Mouse (Mus musculus) lung, postnatal 0 days (tissue): ENCODE measurements around the gene Pla2g3. TPM values are rescaled to one million over a fixed set of nuclear protein-coding genes. Genes with fewer than 3 reads are reported as not detected.

Experiments
- ATAC-seq: fragments of 200-750 bp; cut with Nextera tagmentation; 2 replicates; pipeline ENCODE4 v1.8.0; 2017; ENCODE audit warnings: moderate library complexity
- DNase-seq: peaks from one replicate; pipeline ENCODE4 v3.0.0-alpha.2; 2016; ENCODE audit warnings: low spot score
- H3K27ac ChIP-seq: fragments of 300-500 bp; sonication (generic); 2 replicates; pipeline ENCODE4 v1.5.1; 2014; ENCODE audit warnings: antibody characterized with exemption, mild to moderate bottlenecking, low read length, mixed read lengths
- H3K27me3 ChIP-seq: fragments of 300-500 bp; sonication (generic); replicated peaks from 2 replicates; pipeline ENCODE4 v1.6.1; 2014; ENCODE audit warnings: low read length, mixed read lengths; ENCODE audit not compliant: insufficient read depth
- H3K36me3 ChIP-seq: fragments of 300-500 bp; sonication (generic); 2 replicates; pipeline ENCODE4 v1.6.1; 2014; ENCODE audit warnings: low read length, mixed read lengths; ENCODE audit not compliant: insufficient read depth
- H3K4me1 ChIP-seq: fragments of 300-500 bp; sonication (generic); 2 replicates; pipeline ENCODE4 v1.6.1; 2014; ENCODE audit warnings: antibody characterized with exemption, low read depth, low read length, mixed read lengths; ENCODE audit not compliant: insufficient read depth
- H3K4me2 ChIP-seq: fragments of 300-500 bp; sonication (generic); replicated peaks from 2 replicates; pipeline ENCODE4 v1.6.1; 2014; ENCODE audit warnings: low read depth, mild to moderate bottlenecking, low read length, moderate library complexity, mixed read lengths
- H3K4me3 ChIP-seq: fragments of 300-500 bp; sonication (generic); 2 replicates; pipeline ENCODE4 v1.5.1; 2014; ENCODE audit warnings: low read depth, low read length
- H3K9ac ChIP-seq: fragments of 300-500 bp; sonication (generic); replicated peaks from 2 replicates; pipeline ENCODE4 v1.6.1; 2014; ENCODE audit warnings: low read depth, mild to moderate bottlenecking
- H3K9me3 ChIP-seq: fragments of 300-500 bp; sonication (generic); 2 replicates; pipeline ENCODE4 v1.6.1; 2016; ENCODE audit warnings: low read length, mixed read lengths
- CTCF ChIP-seq: IDR thresholded peaks from 2 replicates; pipeline ENCODE4 v1.5.1; 2016; ENCODE audit warnings: antibody characterized with exemption, mild to moderate bottlenecking
- EP300 ChIP-seq: IDR thresholded peaks from 2 replicates; pipeline ENCODE4 v1.6.1; 2016; ENCODE audit warnings: antibody characterized with exemption, mild to moderate bottlenecking, control low read depth
- WGBS: fragments of 180-500 bp; shearing (Covaris S2); extraction: QIAGEN DNeasy Blood & Tissue Kit; methylation state at CpG from one replicate; pipeline ENCODE4 v1.1.7; 2014; 5-methylcytosine and 5-hydroxymethylcytosine counted together
- polyA plus RNA-seq: library from polyadenylated mRNA; unstranded; fragments of >200 nt; fragmentation: Nextera tagmentation; extraction: Ambion mirVana; gene quantifications from 2 replicates; pipeline ENCODE4 v1.2.1, GENCODE M21; 2015

The Pla2g3 gene
- polyA plus RNA-seq, 1 experiment from 2014 or later: 0.29 TPM

DNA sequence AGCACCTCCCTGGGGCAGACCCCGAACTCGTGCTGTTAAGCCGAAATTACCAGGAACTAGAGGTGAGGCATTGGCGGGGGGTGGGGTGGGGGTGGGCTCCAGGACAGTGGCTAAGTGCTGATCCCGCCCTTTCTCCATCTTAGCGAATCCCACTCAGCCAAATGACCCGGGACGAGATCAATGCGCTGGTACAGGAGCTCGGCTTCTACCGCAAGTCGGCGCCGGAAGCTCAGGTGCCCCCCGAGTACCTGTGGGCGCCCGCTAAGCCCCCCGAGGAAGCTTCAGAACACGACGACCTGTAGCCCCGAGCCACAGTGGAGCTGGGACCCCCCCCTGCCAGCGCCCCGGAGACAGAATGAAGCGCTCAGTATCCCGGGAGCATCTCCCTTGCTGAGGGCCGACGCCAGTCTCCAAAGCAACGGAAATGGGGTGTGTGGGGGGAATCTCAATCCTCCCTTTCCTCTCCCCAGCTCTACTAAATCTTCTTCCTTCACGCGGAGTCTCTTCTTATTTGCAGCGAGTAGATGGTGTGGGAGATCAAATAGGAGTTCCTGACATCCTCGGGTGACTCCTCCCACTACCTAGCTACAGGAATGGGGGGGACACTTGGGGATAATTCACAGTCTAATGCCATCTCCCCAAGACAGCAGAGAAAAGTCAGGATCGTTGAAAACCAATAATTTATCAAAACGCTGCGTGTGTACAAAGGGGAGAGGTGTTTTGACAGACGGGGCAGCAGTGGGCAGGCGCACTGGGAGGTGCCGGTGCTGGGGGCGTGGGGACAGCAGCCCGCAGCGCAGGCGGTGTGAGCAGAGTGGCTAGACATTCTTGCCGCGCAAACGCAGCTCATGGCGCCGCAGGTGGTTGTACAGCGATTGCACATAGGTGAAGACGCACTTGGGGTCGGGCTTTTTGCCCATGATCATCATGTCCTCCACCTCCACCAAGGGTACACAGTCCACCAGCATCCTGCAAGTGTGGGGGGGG, 29.1 kb downstream of the Pla2g3 start:
- ATAC-seq (peak; percentile 46), DNase-seq (peak; percentile 52)
- H3K4me2 ChIP-seq: peak overlapping the region; percentile 50
- H3K4me3 ChIP-seq: peak overlapping the region; percentile 22
- WGBS: 2% methylated on average over 49 of the region's 50 CpGs
- TF ChIP-seq CTCF (no peak; the same call in 1 of the 2 replicates), EP300 (no peak)
- no peak overlapping the region for H3K27ac ChIP-seq
- 0 out of 2 replicates have a peak, but pooled peaks cover 2% of the 10 kb centered on the region for H3K27me3 ChIP-seq
- H3K4me1 ChIP-seq: no peaks in the 10 kb centered on the region
- H3K9ac ChIP-seq: no peak overlapping the region
- H3K9me3 ChIP-seq: no peaks in the 10 kb centered on the region
- H3K36me3 ChIP-seq: peaks cover 9% of the 10 kb centered on the region; the same call in 1 of the 2 replicates

DNA sequence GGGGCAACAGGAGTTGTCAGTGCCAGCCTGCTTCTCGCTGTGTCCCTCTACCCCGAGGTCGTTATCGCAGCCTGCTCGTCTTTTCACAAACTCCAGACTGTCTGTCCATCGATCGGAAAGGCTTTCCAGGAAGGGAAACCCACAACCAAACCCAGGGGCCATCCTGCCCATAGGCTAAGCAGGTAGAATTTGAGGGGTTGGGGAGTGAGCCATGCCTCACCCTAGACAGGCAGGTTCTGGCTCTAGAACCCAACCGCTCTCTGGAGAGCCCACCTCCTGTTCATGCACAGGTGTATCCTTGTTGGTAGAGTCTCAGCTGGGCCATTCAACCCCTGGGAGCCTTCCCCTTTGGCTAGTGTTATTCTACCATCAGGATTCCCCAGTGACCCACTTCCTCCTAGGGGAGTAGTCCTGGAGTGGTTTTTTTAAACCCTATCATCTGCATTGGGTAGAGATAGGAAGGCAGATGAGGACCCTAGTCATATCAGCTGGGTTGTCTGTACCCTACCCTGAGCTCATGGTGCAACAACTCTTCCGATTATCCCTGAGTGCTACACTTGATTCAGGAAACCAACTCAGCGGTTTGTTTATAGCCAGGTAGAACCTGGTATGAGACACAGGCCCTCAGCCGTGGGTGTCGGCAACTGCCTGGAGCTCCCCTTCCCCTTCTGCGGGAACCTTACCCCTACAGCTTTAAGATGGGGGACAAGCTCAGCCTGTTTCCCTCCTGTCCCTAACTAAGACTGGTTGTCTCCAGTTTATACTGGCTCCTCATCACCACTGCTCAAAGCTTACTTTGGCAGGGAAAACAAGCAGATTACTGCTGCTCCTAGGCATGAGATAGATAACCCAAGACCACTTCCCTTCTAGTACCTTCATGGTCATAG, 30.0 kb downstream of the Pla2g3 start:
- ATAC-seq: no peak
- Histone ChIP-seq H3K27ac (no peak overlapping the region), H3K9me3 (no peaks in the 10 kb centered on the region), H3K4me3 (no peak overlapping the region), H3K4me2 (peak overlapping the region; percentile 50; the same call in 1 of the 2 replicates), H3K36me3 (peaks cover 14% of the 10 kb centered on the region), H3K27me3 (0 out of 2 replicates have a peak, but pooled peaks cover 2% of the 10 kb centered on the region), H3K9ac (no peak overlapping the region), H3K4me1 (no peaks in the 10 kb centered on the region)
- WGBS: 37% methylated on average over 13 of the region's 13 CpGs
- DNase-seq: no peak
- TF ChIP-seq CTCF (no peak), EP300 (no peak)

DNA sequence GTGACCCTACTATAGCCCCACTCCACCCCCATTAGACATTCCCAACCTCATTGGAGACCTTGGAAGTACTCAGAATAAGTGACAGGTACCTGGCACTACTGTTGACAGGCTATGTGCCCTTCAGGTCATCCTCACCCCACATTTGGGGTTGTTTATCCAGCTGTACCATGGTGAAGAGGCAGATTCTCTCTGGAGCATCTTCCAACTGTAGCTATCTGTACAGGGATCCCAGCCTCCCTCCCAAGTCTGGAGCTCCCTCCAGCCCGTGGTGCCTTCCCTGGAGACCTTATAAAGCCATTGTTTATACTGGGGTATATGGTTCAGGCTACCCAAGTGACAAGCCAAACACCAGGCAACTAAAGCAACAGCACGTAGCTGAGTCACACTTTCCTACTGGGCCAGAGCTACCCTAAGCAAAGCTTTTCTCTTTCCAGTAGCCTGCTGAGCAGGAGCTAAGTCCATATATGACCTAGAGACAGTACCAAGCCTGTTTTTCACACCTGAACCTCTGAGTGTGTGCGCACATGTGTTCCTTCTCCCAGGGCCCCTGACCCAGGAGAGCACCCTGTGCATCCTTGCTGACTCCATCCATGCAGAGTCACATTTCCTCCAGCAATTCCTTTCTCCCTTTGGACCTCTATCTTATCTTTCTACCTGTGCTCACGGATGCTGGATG, 31.1 kb downstream of the Pla2g3 start:
- 57% methylated on average over 4 of the region's 4 CpGs for WGBS
- DNase-seq: no peak
- Histone ChIP-seq H3K27me3 (0 out of 2 replicates have a peak, but pooled peaks cover 2% of the 10 kb centered on the region), H3K4me1 (no peaks in the 10 kb centered on the region), H3K4me3 (no peak overlapping the region), H3K36me3 (peaks cover 18% of the 10 kb centered on the region), H3K9me3 (no peaks in the 10 kb centered on the region), H3K9ac (no peak overlapping the region), H3K4me2 (no peak overlapping the region), H3K27ac (no peak overlapping the region)
- TF ChIP-seq CTCF (no peak), EP300 (no peak)
- no peak for ATAC-seq

DNA sequence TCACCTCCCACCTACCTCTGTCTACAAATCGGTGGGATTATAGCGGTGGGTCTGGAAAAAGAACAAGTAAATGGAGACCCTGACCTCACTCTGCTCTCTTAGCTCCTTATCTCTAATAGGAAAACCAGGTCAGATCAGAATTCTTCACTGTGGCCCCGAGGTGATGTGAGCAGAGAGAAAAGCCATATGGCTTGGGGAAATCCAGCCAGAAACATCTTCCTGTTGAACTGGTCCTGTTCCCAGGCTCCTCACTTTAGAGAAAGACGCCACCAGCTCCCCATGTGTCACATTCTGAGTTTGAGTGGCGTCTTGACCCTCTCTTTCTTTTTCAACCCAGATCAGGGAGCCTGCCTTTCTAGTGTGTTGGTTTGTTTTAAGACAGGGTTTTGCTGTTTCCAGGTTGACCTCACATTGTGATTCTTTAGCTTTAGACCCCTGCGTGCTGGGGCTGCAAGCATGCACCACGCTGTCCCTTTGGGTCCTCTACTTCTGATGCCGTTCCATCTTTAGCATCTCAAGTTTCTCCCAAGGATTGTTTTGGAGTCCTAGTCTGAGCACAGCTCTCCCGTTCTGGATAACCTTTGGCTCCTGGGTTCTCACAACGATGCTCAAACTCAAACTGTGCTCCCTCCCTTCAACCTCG, 31.8 kb downstream of the Pla2g3 start:
- Histone ChIP-seq H3K9me3 (no peaks in the 10 kb centered on the region), H3K4me1 (no peaks in the 10 kb centered on the region), H3K4me3 (no peak overlapping the region), H3K9ac (no peak overlapping the region), H3K4me2 (no peak overlapping the region), H3K27me3 (0 out of 2 replicates have a peak, but pooled peaks cover 2% of the 10 kb centered on the region), H3K27ac (no peak overlapping the region), H3K36me3 (peaks cover 19% of the 10 kb centered on the region)
- TF ChIP-seq EP300 (no peak), CTCF (no peak)
- ATAC-seq (no peak), DNase-seq (no peak)
- WGBS: 65% methylated on average over 11 of the region's 11 CpGs

DNA sequence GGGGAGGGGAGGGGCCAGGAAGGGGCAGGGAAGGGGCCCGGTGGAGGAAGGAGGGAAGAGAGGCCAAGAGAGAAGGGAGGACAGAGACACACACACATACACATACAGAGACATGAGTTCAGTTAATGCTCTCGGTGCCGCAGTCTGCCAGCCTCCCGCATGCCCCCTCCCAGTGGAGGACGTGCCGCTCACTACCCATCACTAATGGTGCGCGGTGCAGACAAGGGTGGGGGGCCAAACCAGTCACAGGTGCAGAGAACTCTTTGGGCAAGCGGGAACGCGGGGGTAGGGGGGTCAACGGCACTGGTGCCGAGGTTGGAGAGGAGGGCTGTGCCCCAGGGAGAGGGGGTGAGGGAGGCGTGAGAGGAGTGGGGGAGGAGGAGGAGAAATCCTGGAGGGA, 32.8 kb downstream of the Pla2g3 start:
- no peak overlapping the region for H3K4me3 ChIP-seq
- 74% methylated on average over 14 of the region's 14 CpGs for whole genome bisulfite sequencing
- H3K4me2 ChIP-seq: no peak overlapping the region
- DNase-seq: no peak
- no peak for TF ChIP-seq CTCF
- H3K27ac ChIP-seq: no peak overlapping the region
- 0 out of 2 replicates have a peak, but pooled peaks cover 2% of the 10 kb centered on the region for H3K27me3 ChIP-seq
- H3K9ac ChIP-seq: no peak overlapping the region
- peaks cover 25% of the 10 kb centered on the region for H3K36me3 ChIP-seq
- H3K9me3 ChIP-seq: no peaks in the 10 kb centered on the region
- no peak for ATAC-seq
- H3K4me1 ChIP-seq: no peaks in the 10 kb centered on the region
